Mouse (Mus musculus) heart, embryonic 16.5 days (tissue): ENCODE measurements around the gene Slc1a5. TPM values are rescaled to one million over a fixed set of nuclear protein-coding genes. Genes with fewer than 3 reads are reported as not detected.

Source experiments
- ATAC-seq: fragments of 200-750 bp; cut with Nextera tagmentation; replicated peaks from 2 replicates; pipeline ENCODE4 v1.8.0; 2017; ENCODE audit warnings: moderate number of reproducible peaks; ENCODE audit not compliant: insufficient read depth, low FRiP score; ENCODE audit errors: extremely low read depth
- H3K27ac ChIP-seq: fragments of 300-500 bp; sonication (generic); 2 replicates; pipeline ENCODE4 v1.5.1; 2014; ENCODE audit warnings: mild to moderate bottlenecking, low read length, control low read depth, moderate library complexity
- H3K27me3 ChIP-seq: fragments of 300-500 bp; sonication (generic); 2 replicates; pipeline ENCODE4 v1.6.1; 2014; ENCODE audit warnings: low read length, mixed read lengths; ENCODE audit not compliant: control insufficient read depth, insufficient read depth
- H3K36me3 ChIP-seq: fragments of 300-500 bp; sonication (generic); 2 replicates; pipeline ENCODE4 v1.6.1; 2014; ENCODE audit not compliant: control insufficient read depth, insufficient read depth
- H3K4me1 ChIP-seq: fragments of 300-500 bp; sonication (generic); 2 replicates; pipeline ENCODE4 v1.6.1; 2014; ENCODE audit warnings: low read length, mixed read lengths; ENCODE audit not compliant: control insufficient read depth, insufficient read depth
- H3K4me2 ChIP-seq: fragments of 300-500 bp; sonication (generic); 2 replicates; pipeline ENCODE4 v1.6.1; 2014; ENCODE audit warnings: low read depth, mild to moderate bottlenecking, control low read depth, low read length
- H3K4me3 ChIP-seq: fragments of 300-500 bp; sonication (generic); 2 replicates; pipeline ENCODE4 v1.5.1; 2014; ENCODE audit warnings: mild to moderate bottlenecking, control low read depth, low read length
- H3K9ac ChIP-seq: fragments of 300-500 bp; sonication (generic); 2 replicates; pipeline ENCODE4 v1.6.1; 2014; ENCODE audit warnings: low read length, control low read depth
- H3K9me3 ChIP-seq: fragments of 300-500 bp; sonication (generic); replicated peaks from 2 replicates; pipeline ENCODE4 v1.6.1; 2016; ENCODE audit warnings: low read length; ENCODE audit not compliant: control insufficient read depth
- WGBS: fragments of 180-500 bp; shearing (Covaris S2); extraction: QIAGEN DNeasy Blood & Tissue Kit; methylation state at CpG from one replicate; pipeline ENCODE4 v1.1.7; 2014; 5-methylcytosine and 5-hydroxymethylcytosine counted together
- polyA plus RNA-seq: library from polyadenylated mRNA; unstranded; fragments of >200 nt; fragmentation: Nextera tagmentation; extraction: Ambion mirVana; gene quantifications from 2 replicates; pipeline ENCODE4 v1.2.1, GENCODE M21; 2015

Slc1a5 gene
- polyA plus RNA-seq, 1 experiment from 2014 or later = 45.4 TPM

DNA sequence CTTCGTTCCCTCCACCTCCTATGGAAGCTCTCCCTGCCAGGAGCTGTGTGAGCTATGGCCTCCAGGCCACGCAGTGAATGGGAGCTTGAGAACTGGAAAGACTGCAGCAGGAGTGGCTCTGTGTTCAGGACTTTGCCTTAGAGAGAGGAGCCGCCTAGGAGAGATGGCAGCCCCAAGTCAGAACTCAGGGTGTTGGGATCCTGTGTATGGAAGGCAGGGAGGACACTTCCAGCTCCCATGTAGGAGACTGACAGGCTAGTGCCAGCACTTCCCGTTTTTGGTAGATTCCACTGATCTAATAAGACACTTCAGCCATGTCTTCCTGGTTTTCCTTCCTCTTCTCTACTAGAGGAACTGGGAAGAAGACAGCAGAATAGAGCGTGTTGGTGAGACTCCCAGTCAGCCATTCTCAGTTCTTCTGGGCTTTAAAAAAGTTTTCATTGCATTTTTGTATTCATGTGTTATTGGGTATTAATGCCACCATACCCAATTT lies 39.2 kb downstream of the Slc1a5 start:
- H3K36me3 ChIP-seq = 0 out of 2 replicates have a peak, but pooled peaks cover 2% of the 10 kb centered on the region
- ATAC-seq = no peak
- no peak overlapping the region for H3K9ac ChIP-seq
- no peak overlapping the region for H3K4me3 ChIP-seq
- WGBS = 50% methylated on average over 5 of the region's 5 CpGs
- no peaks in the 10 kb centered on the region for H3K27me3 ChIP-seq
- no peaks in the 10 kb centered on the region for H3K9me3 ChIP-seq
- no peak overlapping the region for H3K27ac ChIP-seq
- H3K4me2 ChIP-seq = no peak overlapping the region
- H3K4me1 ChIP-seq = peaks cover 67% of the 10 kb centered on the region

DNA sequence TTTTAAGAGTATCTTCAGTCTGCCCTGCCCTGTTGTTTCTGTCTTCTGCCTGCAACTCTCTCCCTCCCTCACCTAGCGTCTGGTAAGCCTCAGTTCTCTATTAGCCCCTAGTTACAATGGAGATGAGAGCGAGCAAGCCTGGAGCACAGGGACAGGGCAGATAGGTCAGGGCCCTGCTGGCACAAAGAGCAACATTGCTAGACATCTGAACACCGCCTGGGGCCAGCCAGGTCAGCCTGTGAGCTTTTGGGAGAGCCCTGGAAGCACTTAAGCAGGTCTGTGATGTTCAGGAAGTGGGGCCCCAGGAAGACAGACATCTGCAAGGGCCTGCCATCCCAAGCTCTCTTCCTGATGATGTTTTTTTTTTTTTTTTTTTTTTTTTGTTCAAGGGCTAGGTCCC lies 40.0 kb downstream of the Slc1a5 start:
- Histone ChIP-seq H3K9ac (no peak overlapping the region), H3K9me3 (no peaks in the 10 kb centered on the region), H3K36me3 (peaks cover 6% of the 10 kb centered on the region; the same call in 1 of the 2 replicates), H3K4me1 (peaks cover 62% of the 10 kb centered on the region), H3K27ac (peak overlapping the region; percentile 27; the same call in 1 of the 2 replicates), H3K4me3 (no peak overlapping the region), H3K4me2 (no peak overlapping the region), H3K27me3 (no peaks in the 10 kb centered on the region)
- no peak for ATAC-seq
- 44% methylated on average over 3 of the region's 3 CpGs for WGBS

DNA sequence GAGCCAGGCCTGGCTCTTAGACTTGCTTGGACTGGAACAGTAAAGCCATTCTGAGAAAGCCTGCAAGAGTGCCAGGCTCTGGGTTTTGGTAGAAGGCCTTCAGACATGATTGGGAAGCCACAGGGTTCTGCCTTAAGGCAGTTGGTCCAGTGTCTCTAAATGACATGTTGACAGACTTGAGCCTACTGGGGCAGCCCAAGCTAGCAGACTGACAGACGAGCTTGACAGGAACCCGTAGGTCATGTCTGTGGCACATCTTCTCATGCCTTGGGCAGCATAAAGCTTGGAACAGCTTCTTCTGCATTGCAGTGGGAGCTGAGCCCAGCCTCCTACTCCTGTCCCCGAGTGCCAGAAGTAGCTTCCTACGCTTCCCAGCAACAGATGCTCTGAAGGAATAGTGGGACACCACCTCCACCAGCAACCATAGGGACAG lies 40.5 kb downstream of the Slc1a5 start:
- Histone ChIP-seq H3K36me3 (peaks cover 7% of the 10 kb centered on the region; the same call in 1 of the 2 replicates), H3K9me3 (no peaks in the 10 kb centered on the region), H3K4me2 (no peak overlapping the region), H3K9ac (no peak overlapping the region), H3K27ac (no peak overlapping the region), H3K27me3 (no peaks in the 10 kb centered on the region), H3K4me1 (peaks cover 68% of the 10 kb centered on the region), H3K4me3 (no peak overlapping the region)
- no peak for ATAC-seq
- WGBS = 60% methylated on average over 4 of the region's 4 CpGs

DNA sequence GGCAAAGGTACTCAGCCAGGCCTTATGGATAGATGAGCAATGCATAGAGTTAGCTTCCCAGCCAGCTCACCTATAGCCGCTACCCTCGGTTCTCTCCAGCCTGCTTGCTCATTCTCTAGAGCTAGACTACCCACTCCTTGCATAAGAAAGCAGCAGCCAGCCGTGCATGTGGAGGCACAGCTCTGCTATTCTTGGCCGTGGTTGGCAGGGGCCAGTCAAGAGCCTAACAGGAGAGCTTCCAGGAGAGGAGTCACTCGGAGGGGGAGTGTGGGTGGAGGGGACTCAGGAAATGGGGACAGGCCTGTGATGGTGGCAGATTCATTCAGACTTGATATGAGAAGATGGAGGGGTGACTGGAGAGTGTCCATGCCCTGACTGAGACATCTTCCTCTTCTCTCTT lies 42.6 kb downstream of the Slc1a5 start:
- peak; percentile 24; the same call in 1 of the 2 replicates for ATAC-seq
- WGBS = 33% methylated on average over 5 of the region's 5 CpGs

DNA sequence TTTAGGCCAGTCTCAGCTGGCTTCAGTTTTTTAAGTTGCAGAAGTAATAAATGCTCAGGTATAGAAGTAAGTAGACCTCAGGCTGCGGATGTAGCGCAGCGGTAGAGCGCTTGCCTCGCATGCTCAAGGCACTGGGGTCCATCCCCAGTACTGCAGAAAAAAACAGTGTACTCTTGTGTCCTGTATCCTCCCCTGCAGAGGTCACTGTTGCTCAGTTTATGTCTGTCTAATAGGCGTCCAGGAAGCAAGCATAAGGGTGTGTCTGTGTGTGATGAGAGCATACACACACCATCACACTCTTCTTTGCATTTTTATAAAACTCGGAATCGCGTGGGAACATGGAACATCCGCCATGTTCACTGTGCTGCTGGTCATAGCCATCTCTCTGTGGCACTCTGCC lies 44.6 kb downstream of the Slc1a5 start:
- H3K27me3 ChIP-seq = no peaks in the 10 kb centered on the region
- peaks cover 41% of the 10 kb centered on the region for H3K4me1 ChIP-seq
- H3K4me2 ChIP-seq = no peak overlapping the region
- no peak overlapping the region for H3K4me3 ChIP-seq
- peaks cover 29% of the 10 kb centered on the region for H3K36me3 ChIP-seq
- H3K27ac ChIP-seq = no peak overlapping the region
- WGBS = 80% methylated on average over 10 of the region's 10 CpGs
- H3K9me3 ChIP-seq = no peaks in the 10 kb centered on the region
- ATAC-seq = no peak
- no peak overlapping the region for H3K9ac ChIP-seq

More for the DNA sequence above, 42.6 kb downstream of the Slc1a5 start:
- Histone ChIP-seq H3K4me2 (no peak overlapping the region), H3K27me3 (no peaks in the 10 kb centered on the region), H3K36me3 (peaks cover 13% of the 10 kb centered on the region; the same call in 1 of the 2 replicates), H3K4me3 (no peak overlapping the region), H3K9me3 (no peaks in the 10 kb centered on the region), H3K9ac (no peak overlapping the region), H3K4me1 (peaks cover 59% of the 10 kb centered on the region), H3K27ac (0 out of 2 replicates have a peak overlapping the region, but pooled peaks have one; percentile 17)

DNA sequence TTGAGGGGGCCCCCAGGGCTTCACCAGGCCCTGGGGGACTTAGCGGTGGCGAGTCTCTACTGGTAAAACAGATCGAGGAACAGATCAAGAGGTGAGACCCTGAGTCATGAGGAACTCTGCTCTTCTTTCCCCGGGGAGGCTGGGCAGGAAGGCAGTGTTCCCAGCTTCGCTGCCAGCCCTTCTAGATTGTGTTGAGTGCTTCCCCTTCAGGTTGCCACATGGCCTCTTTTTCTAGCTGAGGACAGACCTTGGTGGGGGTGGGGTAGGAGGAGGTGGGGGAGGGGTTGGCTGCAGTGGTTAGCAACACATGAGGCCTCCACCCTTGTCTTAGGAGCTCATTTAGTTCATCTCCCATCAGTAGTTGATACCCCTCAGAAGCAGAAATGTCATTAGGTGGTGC lies 45.4 kb downstream of the Slc1a5 start:
- Histone ChIP-seq H3K9me3 (no peaks in the 10 kb centered on the region), H3K4me1 (peaks cover 33% of the 10 kb centered on the region), H3K27ac (no peak overlapping the region), H3K4me3 (no peak overlapping the region), H3K36me3 (peaks cover 37% of the 10 kb centered on the region), H3K27me3 (no peaks in the 10 kb centered on the region), H3K9ac (no peak overlapping the region), H3K4me2 (no peak overlapping the region)
- WGBS = 54% methylated on average over 5 of the region's 5 CpGs
- ATAC-seq = no peak

DNA sequence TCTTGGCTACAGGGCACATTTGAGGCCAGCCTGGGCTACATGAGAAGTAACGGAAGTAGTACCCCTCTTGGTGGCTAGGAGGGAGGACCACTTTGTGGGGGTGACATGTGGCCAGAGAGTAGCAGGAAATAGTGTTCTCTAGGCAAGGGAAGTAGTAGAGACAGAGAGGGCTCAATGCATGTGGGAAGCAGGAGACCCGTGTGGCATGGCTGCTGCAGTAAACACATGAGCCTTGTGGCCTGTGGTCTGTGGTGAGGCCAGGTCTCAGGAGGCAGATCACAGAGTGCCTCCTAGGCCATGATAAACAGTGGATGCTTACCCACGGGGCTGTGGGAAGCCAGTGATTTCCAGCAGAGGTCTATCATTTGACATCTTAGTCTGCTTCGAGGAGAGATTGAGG lies 46.1 kb downstream of the Slc1a5 start:
- 0 out of 2 replicates have a peak, but pooled peaks have one; percentile 7 for ATAC-seq
- Histone ChIP-seq H3K27me3 (no peaks in the 10 kb centered on the region), H3K4me2 (no peak overlapping the region), H3K9me3 (no peaks in the 10 kb centered on the region), H3K36me3 (peaks cover 43% of the 10 kb centered on the region), H3K4me3 (no peak overlapping the region), H3K27ac (no peak overlapping the region), H3K4me1 (peaks cover 29% of the 10 kb centered on the region), H3K9ac (no peak overlapping the region)
- WGBS = 64% methylated on average over 4 of the region's 4 CpGs

DNA sequence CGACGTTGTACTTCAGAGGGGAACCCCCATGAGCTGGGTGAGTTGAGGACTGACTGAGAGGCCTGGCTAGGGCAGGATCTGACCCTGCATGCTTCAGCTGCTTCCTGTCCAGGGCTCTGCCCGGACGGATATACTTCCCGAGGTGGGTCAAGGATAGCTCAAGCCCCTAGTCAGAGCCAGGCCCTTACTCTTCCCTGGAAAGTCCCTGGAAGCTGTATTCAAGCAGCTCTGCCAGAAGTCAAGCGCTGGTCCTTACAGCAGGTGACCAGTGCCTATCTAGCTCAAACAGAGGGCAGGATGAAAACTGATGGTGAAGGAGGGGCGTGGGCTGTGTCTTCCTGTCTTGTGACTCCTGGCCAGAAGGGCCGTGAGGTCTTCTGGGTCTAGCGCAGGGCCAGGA lies 49.3 kb downstream of the Slc1a5 start:
- Histone ChIP-seq H3K9ac (no peak overlapping the region), H3K27me3 (no peaks in the 10 kb centered on the region), H3K4me1 (peaks cover 13% of the 10 kb centered on the region), H3K9me3 (no peaks in the 10 kb centered on the region), H3K36me3 (peaks cover 69% of the 10 kb centered on the region), H3K4me2 (no peak overlapping the region), H3K4me3 (no peak overlapping the region), H3K27ac (no peak overlapping the region)
- ATAC-seq = 0 out of 2 replicates have a peak, but pooled peaks have one; percentile 10
- 74% methylated on average over 9 of the region's 9 CpGs for WGBS

DNA sequence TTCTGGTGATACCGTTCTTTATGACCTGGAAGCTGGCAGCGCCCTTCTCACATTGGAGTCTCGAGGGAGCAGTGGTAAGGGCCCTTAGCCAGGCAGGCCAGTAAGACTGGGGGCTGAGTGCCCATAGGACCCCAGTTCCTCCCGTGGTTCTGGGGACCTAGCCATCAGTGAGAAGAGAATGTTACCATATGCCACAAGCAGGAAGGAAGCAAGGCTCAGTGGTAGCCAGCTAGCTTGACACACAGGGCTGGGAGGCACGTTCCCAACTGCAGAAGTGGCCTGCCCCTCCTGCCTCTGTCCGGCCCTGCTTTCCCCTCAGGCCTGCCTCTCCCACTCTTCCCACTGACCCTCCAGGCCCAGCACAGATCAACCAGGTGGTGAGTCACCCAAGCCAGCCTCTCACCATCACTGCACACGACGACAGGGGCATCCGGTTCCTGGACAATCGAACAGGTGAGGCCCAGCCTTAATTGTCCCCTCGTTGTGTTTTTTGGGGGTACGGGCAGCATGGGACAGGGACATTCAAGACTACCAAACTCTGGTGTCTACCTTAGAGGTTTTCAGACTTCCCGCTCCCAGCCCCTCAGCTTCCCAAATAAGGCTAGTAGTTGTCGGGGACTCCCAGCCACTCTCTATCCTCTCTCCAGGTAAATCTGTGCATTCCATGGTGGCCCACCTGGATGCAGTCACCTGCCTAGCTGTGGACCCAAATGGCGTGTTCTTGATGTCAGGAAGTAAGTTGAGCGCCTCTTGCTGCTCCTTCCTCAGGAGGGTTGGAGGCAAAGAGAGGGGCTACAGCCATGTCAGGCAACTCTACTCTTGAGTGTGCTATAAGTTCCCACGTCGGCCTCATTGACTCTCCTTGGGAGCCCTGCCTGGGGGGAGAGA lies 57.0 kb downstream of the Slc1a5 start:
- Histone ChIP-seq H3K4me1 (peaks cover 8% of the 10 kb centered on the region), H3K9ac (no peak overlapping the region), H3K27me3 (no peaks in the 10 kb centered on the region), H3K9me3 (no peaks in the 10 kb centered on the region), H3K4me2 (no peak overlapping the region), H3K4me3 (no peak overlapping the region), H3K27ac (no peak overlapping the region), H3K36me3 (peaks cover 51% of the 10 kb centered on the region)
- no peak for ATAC-seq
- WGBS = 86% methylated on average over 18 of the region's 18 CpGs
